Mouse (Mus musculus) intestine, embryonic 14.5 days (tissue): Measurements from ENCODE around the gene Cpe. TPM values are rescaled to one million over a fixed set of nuclear protein-coding genes. Genes with fewer than 3 reads are reported as not detected.

Source experiments
- ATAC-seq: fragments of 200-750 bp; cut with Nextera tagmentation; replicated peaks from 2 replicates; pipeline ENCODE4 v1.8.0; 2017; ENCODE audit warnings: low read depth, moderate number of reproducible peaks, moderate TSS enrichment, moderate library complexity; ENCODE audit not compliant: low FRiP score, low TSS enrichment
- DNase-seq: peaks from one replicate; pipeline ENCODE4 v3.0.0-alpha.2; 2018; ENCODE audit warnings: low spot score
- H3K27ac ChIP-seq: fragments of 300-500 bp; sonication (generic); 2 replicates; pipeline ENCODE4 v1.5.1; 2014; ENCODE audit warnings: low read depth, mild to moderate bottlenecking, control low read depth
- H3K27me3 ChIP-seq: fragments of 300-500 bp; sonication (generic); replicated peaks from 2 replicates; pipeline ENCODE4 v1.6.1; 2014; ENCODE audit warnings: low read length, control low read depth; ENCODE audit not compliant: control insufficient read depth, insufficient read depth
- H3K36me3 ChIP-seq: fragments of 300-500 bp; sonication (generic); 2 replicates; pipeline ENCODE4 v1.6.1; 2014; ENCODE audit warnings: low read length, control low read depth; ENCODE audit not compliant: control insufficient read depth, insufficient read depth
- H3K4me1 ChIP-seq: fragments of 300-500 bp; sonication (generic); replicated peaks from 2 replicates; pipeline ENCODE4 v1.6.1; 2014; ENCODE audit warnings: low read length, control low read depth, mixed read lengths; ENCODE audit not compliant: control insufficient read depth, insufficient read depth
- H3K4me2 ChIP-seq: fragments of 300-500 bp; sonication (generic); 2 replicates; pipeline ENCODE4 v1.6.1; 2014; ENCODE audit warnings: low read length
- H3K4me3 ChIP-seq: fragments of 300-500 bp; sonication (generic); 2 replicates; pipeline ENCODE4 v1.5.1; 2014; ENCODE audit warnings: low read depth, low read length, control low read depth, mixed read lengths
- H3K9ac ChIP-seq: fragments of 300-500 bp; sonication (generic); 2 replicates; pipeline ENCODE4 v1.6.1; 2014; ENCODE audit warnings: mild to moderate bottlenecking, low read length
- H3K9me3 ChIP-seq: fragments of 300-500 bp; sonication (generic); 2 replicates; pipeline ENCODE4 v1.6.1; 2016; ENCODE audit warnings: low read length, control low read depth; ENCODE audit not compliant: control insufficient read depth
- WGBS: fragments of 180-500 bp; shearing (Covaris S2); extraction: QIAGEN DNeasy Blood & Tissue Kit; methylation state at CpG from one replicate; pipeline ENCODE4 v1.1.7; 2014; 5-methylcytosine and 5-hydroxymethylcytosine counted together
- polyA plus RNA-seq: library from polyadenylated mRNA; unstranded; fragments of >200 nt; fragmentation: Nextera tagmentation; extraction: Ambion mirVana; gene quantifications from 2 replicates; pipeline ENCODE4 v1.2.1, GENCODE M21; 2014

Gene Cpe
- polyA plus RNA-seq, 1 experiment from 2014 or later = 204 TPM

- Histone ChIP-seq H3K4me2 (no peak overlapping the region), H3K4me1 (no peaks in the 10 kb centered on the region; the same call in 1 of the 2 replicates), H3K27me3 (no peaks in the 10 kb centered on the region), H3K9me3 (no peaks in the 10 kb centered on the region), H3K27ac (0 out of 2 replicates have a peak overlapping the region, but pooled peaks have one; percentile 1), H3K36me3 (no peaks in the 10 kb centered on the region), H3K4me3 (no peak overlapping the region), H3K9ac (no peak overlapping the region)
- 74% methylated on average over 4 of the region's 4 CpGs for WGBS
- DNase-seq (no peak), ATAC-seq (no peak)
Observed at GRCm38 (mm10) chr8:64648063-64648462, 44.8 kb downstream of the Cpe start.

GRCm38 (mm10) chr8:64647148-64647547 lies 45.7 kb downstream of the Cpe start:
- Histone ChIP-seq H3K4me3 (no peak overlapping the region), H3K36me3 (no peaks in the 10 kb centered on the region), H3K27ac (peak overlapping the region; percentile 55; the same call in 1 of the 2 replicates), H3K4me2 (no peak overlapping the region), H3K27me3 (no peaks in the 10 kb centered on the region), H3K9ac (no peak overlapping the region), H3K9me3 (no peaks in the 10 kb centered on the region), H3K4me1 (no peaks in the 10 kb centered on the region; the same call in 1 of the 2 replicates)
- DNase-seq (no peak), ATAC-seq (0 out of 2 replicates have a peak, but pooled peaks have one; percentile 69)
- 67% methylated on average over 3 of the region's 3 CpGs for WGBS

GRCm38 (mm10) chr8:64646421-64646820 lies 46.4 kb downstream of the Cpe start:
- peak overlapping the region; percentile 19; the same call in 1 of the 2 replicates for H3K27ac ChIP-seq
- 93% methylated on average over 5 of the region's 5 CpGs for WGBS

GRCm38 (mm10) chr8:64644108-64645005 lies 48.5 kb downstream of the Cpe start:
- H3K27me3 ChIP-seq = no peaks in the 10 kb centered on the region
- H3K4me2 ChIP-seq = no peak overlapping the region
- no peaks in the 10 kb centered on the region for H3K36me3 ChIP-seq
- ATAC-seq = no peak
- no peak overlapping the region for H3K27ac ChIP-seq
- no peak overlapping the region for H3K9ac ChIP-seq
- H3K4me3 ChIP-seq = no peak overlapping the region
- no peaks in the 10 kb centered on the region for H3K9me3 ChIP-seq
- DNase-seq = no peak
- 87% methylated on average over 12 of the region's 12 CpGs for WGBS
- H3K4me1 ChIP-seq = no peaks in the 10 kb centered on the region; the same call in 1 of the 2 replicates

More at GRCm38 (mm10) chr8:64646421-64646820, 46.4 kb downstream of the Cpe start:
- Histone ChIP-seq H3K4me2 (no peak overlapping the region), H3K9me3 (no peaks in the 10 kb centered on the region), H3K4me3 (no peak overlapping the region), H3K9ac (no peak overlapping the region), H3K36me3 (no peaks in the 10 kb centered on the region), H3K4me1 (no peaks in the 10 kb centered on the region; the same call in 1 of the 2 replicates), H3K27me3 (no peaks in the 10 kb centered on the region)
- DNase-seq = no peak
- ATAC-seq = no peak

- Histone ChIP-seq H3K9me3 (no peaks in the 10 kb centered on the region), H3K9ac (no peak overlapping the region), H3K4me2 (no peak overlapping the region), H3K27me3 (no peaks in the 10 kb centered on the region), H3K36me3 (no peaks in the 10 kb centered on the region), H3K4me1 (no peaks in the 10 kb centered on the region; the same call in 1 of the 2 replicates), H3K27ac (no peak overlapping the region), H3K4me3 (no peak overlapping the region)
- WGBS = 80% methylated on average over 4 of the region's 4 CpGs
- no peak for ATAC-seq
- no peak for DNase-seq
Observed at GRCm38 (mm10) chr8:64643382-64643781, 49.5 kb downstream of the Cpe start.

- DNase-seq (no peak), ATAC-seq (no peak; the same call in 1 of the 2 replicates)
- 75% methylated on average over 3 of the region's 3 CpGs for WGBS
- H3K36me3 ChIP-seq = no peaks in the 10 kb centered on the region
- no peak overlapping the region for H3K4me3 ChIP-seq
- no peaks in the 10 kb centered on the region for H3K27me3 ChIP-seq
- H3K9me3 ChIP-seq = no peaks in the 10 kb centered on the region
- no peaks in the 10 kb centered on the region; the same call in 1 of the 2 replicates for H3K4me1 ChIP-seq
- H3K9ac ChIP-seq = no peak overlapping the region
- no peak overlapping the region for H3K4me2 ChIP-seq
- no peak overlapping the region for H3K27ac ChIP-seq
Observed at GRCm38 (mm10) chr8:64642799-64643198, 50.1 kb downstream of the Cpe start.

GRCm38 (mm10) chr8:64640599-64640998 lies 52.3 kb downstream of the Cpe start:
- H3K9me3 ChIP-seq = no peaks in the 10 kb centered on the region
- WGBS = 84% methylated on average over 1 of the region's 1 CpGs
- H3K9ac ChIP-seq = no peak overlapping the region

GRCm38 (mm10) chr8:64639676-64640075 lies 53.2 kb downstream of the Cpe start:
- WGBS = 93% methylated on average over 5 of the region's 5 CpGs
- no peaks in the 10 kb centered on the region for H3K36me3 ChIP-seq
- no peak overlapping the region for H3K27ac ChIP-seq
- H3K4me2 ChIP-seq = no peak overlapping the region
- H3K9me3 ChIP-seq = no peaks in the 10 kb centered on the region
- ATAC-seq = no peak
- no peak overlapping the region for H3K4me3 ChIP-seq
- H3K9ac ChIP-seq = no peak overlapping the region
- H3K4me1 ChIP-seq = no peaks in the 10 kb centered on the region
- no peaks in the 10 kb centered on the region for H3K27me3 ChIP-seq
- DNase-seq = no peak

More at GRCm38 (mm10) chr8:64640599-64640998, 52.3 kb downstream of the Cpe start:
- no peaks in the 10 kb centered on the region for H3K36me3 ChIP-seq
- no peaks in the 10 kb centered on the region for H3K4me1 ChIP-seq
- H3K4me2 ChIP-seq = no peak overlapping the region
- DNase-seq (no peak), ATAC-seq (no peak)
- H3K27ac ChIP-seq = no peak overlapping the region
- no peaks in the 10 kb centered on the region for H3K27me3 ChIP-seq
- no peak overlapping the region for H3K4me3 ChIP-seq
